Mouse (Mus musculus) kidney, postnatal 4 days (tissue): ENCODE results near the gene Chsy1.
A peak's percentile ranks its signal among the peaks of the same experiment; 100 is the strongest.
"Not testable (repeated sequence)": the region's sequence is repeated elsewhere in the genome, so short reads cannot be mapped to it uniquely, and the experiment has no call there.

Source experiments
- DNase-seq, 2 experiments: peaks; one replicate each; pipeline ENCODE4 v3.0.0; 2021; ENCODE audit warnings: mixed read lengths in 2 of 2

The Chsy1 gene

GRCm38 (mm10) chr7:66179120-66179581, 69.8 kb downstream of the Chsy1 start:
- DNase-seq = peak; percentile 37 to 54

GRCm38 (mm10) chr7:66179711-66180110, 70.4 kb downstream of the Chsy1 start:
- no peak for DNase-seq

- DNase-seq = no peak
Measured at GRCm38 (mm10) chr7:66180260-66180659, 70.9 kb downstream of the Chsy1 start.

- DNase-seq = no peak
Measured at GRCm38 (mm10) chr7:66180711-66181365, 71.5 kb downstream of the Chsy1 start.

- DNase-seq = no peak
Measured at GRCm38 (mm10) chr7:66182075-66182715, 72.9 kb downstream of the Chsy1 start.

- no peak for DNase-seq
Measured at GRCm38 (mm10) chr7:66183404-66183803, 74.1 kb downstream of the Chsy1 start.

GRCm38 (mm10) chr7:66184026-66184425, 74.7 kb downstream of the Chsy1 start:
- no peak for DNase-seq

- DNase-seq = no peak
Measured at GRCm38 (mm10) chr7:66185370-66185769, 76.1 kb downstream of the Chsy1 start.

GRCm38 (mm10) chr7:66187581-66188231, 78.4 kb downstream of the Chsy1 start:
- no peak for DNase-seq

GRCm38 (mm10) chr7:66190385-66190784, 81.1 kb downstream of the Chsy1 start:
- DNase-seq = not testable (repeated sequence)

- no peak for DNase-seq
Measured at GRCm38 (mm10) chr7:66194511-66194910, 85.2 kb downstream of the Chsy1 start.

- no peak for DNase-seq
Measured at GRCm38 (mm10) chr7:66195881-66196280, 86.6 kb downstream of the Chsy1 start.

- no peak for DNase-seq
Measured at GRCm38 (mm10) chr7:66196609-66197445, 87.5 kb downstream of the Chsy1 start.

GRCm38 (mm10) chr7:66198416-66198815, 89.1 kb downstream of the Chsy1 start:
- DNase-seq = no peak

GRCm38 (mm10) chr7:66199391-66199831, 90.1 kb downstream of the Chsy1 start:
- DNase-seq = no peak

GRCm38 (mm10) chr7:66200383-66200782, 91.1 kb downstream of the Chsy1 start:
- no peak for DNase-seq

- no peak for DNase-seq
Measured at GRCm38 (mm10) chr7:66200791-66201450, 91.6 kb downstream of the Chsy1 start.

- no peak for DNase-seq
Measured at GRCm38 (mm10) chr7:66201657-66202056, 92.3 kb downstream of the Chsy1 start.

- no peak for DNase-seq
Measured at GRCm38 (mm10) chr7:66209920-66210319, 100.6 kb downstream of the Chsy1 start.

- no peak for DNase-seq
Measured at GRCm38 (mm10) chr7:66212887-66213286, 103.6 kb downstream of the Chsy1 start.

- no peak for DNase-seq
Measured at GRCm38 (mm10) chr7:66214477-66214876, 105.2 kb downstream of the Chsy1 start.

GRCm38 (mm10) chr7:66215911-66216310, 106.6 kb downstream of the Chsy1 start:
- DNase-seq = no peak
